Mouse (Mus musculus) embryo, embryonic 10.5 days (tissue): ENCODE results near the gene Dstn.
A peak's percentile ranks its signal among the peaks of the same experiment; 100 is the strongest.

Experiments used
- DNase-seq: peaks from one replicate; pipeline ENCODE4 v3.0.0-alpha.2; 2015; ENCODE audit warnings: low spot score

Dstn gene

DNA sequence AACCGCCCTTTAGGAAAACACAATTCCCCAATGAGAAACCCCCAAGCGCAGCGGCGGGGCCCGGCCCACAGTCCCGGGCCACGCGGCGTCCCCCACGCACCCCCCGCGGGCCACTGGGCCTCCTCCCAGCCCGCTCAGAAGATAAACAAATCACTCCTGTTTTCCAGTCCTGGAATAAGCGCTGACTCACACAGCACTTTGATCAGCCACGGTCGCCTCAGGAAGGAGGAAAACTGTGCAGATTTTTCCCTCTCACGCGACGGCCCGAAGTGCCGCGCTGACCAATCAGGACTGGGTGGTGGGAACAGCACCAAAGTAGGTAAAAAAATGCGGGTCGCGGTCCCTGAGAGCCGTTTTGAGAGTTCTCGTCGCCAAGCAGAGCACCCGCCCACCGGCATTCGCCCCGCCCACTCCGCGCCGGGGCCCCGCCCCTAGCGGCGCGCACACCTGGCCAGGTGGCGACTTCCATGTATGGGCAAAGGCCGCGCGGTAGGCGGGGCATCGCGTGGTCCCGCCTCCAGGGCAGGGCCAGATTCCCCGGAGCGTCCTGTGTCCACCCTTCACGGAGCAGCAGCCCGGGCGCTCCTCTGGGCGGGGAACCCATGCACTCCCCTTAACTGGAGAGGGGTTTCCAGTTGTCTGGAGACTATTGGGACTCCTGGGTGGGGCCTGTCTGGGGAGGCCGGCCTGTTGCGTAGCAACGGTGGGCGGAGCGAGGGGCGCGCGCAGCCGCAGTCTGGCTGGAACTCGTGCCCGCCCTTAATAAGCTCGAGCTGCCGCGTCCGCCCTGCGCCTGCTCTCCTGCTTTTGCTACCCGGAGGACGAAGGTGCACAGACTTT, at the start of gene Dstn:
TSS of gene Dstn (plus strand) at position 561 of the 840 bp plus-strand sequence.
- peak; percentile 96 for DNase-seq

DNA sequence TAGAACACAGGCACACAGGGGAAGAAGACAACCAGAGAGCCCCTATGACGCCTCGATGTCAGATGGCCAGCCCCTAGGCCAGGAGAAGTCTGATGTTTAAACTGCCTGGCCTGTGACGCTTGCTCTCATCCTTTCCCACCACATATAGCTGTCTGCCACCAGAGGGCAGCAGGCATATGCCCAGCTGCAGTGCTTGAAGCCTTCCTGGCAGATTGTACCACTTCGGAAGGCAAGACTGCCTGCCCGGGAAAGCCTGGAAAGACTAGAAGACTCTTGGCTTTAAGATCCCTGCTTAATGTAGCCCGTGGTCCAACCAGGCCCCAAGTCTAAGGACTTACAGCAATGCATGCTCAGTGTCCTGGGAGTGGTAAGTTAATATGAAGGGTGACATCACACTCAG, 47.8 kb upstream of the Dstn start:
- DNase-seq, result peak; percentile 85

DNA sequence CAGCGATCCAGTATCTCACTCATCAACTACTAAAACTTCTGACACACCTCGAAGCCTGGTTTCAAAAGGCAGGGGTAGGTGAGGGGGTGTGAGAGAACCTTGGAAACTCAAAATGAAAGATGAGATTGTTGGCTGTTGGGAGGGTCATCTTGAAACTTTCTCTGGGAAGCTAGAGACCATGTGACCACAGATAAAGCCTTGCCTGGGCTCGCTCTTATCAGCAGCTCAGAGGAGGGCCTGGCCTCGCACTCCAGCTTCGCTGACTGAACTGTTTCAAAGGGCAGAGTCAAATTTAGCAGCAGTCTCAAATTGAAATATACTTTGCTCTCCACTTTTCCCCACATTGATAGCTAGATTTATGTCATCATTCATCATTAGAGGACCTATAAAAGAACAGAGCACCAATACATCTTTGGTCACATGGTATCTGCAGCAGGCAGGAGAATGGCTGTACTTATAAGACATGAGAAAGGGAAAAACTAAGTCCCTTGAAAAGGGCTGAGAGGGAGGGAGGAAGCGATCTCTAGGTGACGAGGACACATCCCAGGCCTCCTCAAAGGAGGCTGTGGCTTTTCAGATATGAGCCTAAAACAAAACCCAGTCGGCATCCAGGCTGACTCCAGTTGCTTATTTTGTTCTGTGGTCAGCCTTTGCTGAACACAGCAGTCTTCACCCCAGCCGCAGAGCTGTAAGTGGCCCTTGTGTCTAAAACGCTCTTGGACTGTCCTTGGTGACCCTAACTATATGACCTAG, 44.0 kb upstream of the Dstn start:
- DNase-seq, result no peak

DNA sequence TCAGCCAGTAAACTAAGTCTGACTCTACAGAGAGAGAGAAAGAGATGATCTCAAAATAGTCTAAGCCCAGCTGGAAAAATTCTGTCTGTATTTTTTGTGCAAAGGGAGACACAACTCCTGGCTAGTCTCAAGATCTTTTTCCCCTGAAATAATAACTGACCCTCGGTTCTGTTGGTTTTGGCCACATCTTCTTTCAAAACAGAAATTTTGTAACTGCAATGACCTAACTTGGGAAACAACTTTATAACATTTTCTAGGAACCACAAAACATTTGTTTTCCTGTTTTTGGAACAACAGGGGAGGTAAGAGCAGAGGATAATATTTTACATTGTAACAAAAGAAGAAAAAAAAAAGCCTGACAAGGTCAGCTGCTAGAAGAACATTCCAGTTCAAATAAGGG, 39.1 kb upstream of the Dstn start:
- DNase-seq, result no peak

- DNase-seq, result no peak
Measured at GRCm38 (mm10) chr2:143876929-143877632, 38.0 kb upstream of the Dstn start.

DNA sequence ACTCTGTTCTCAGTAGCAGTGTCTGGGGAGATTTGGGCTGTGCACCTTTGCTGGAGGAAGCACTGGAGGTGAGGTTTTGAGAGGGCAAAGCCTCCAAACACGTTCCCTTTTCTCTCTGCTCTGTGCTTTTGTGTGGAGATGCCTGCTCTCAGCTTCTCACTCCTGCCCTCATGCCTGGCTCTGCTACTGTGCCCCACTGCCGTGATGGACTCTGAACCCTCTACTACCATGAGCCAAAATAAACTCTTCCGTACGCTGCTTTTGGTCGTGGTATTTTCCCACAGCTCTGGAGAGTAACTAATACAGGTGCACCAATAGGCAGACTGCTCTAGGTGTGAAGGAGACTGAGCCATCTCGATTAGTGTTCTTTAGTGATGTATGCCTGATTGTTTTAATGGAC, 35.8 kb upstream of the Dstn start:
- DNase-seq, result no peak

GRCm38 (mm10) chr2:143882002-143882401, 33.1 kb upstream of the Dstn start:
- DNase-seq, result no peak

DNA sequence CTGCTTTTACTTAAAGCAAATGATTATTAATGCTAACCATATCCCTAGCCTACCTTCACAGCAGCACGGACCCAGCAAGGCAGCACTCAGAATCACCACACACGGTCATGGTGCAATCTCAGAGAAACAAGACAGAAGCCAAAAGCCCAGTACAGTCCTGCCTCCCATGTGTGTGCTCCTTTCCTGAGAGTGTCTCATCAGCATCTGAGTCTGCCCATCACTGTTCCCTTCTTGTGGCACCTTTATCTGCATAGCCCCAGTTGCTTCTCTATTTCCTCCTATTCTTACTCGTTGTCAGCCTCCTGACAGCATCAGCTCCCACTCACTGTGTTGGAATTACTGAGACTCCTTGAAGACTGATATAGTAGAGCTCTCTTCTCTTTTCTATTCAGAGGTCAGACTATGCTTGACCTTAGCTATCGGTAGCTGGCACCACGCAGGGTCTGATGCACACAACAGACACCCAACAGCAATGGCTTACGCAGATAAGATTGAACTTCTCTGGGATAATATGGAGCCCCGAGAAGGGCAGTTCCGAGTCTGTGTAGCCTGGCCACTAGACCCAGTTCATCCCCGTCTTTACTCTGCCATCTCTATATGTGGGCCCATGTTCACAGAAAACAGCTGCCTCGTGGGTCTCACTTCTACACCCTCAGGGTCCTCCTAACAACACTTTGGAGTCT, 32.4 kb upstream of the Dstn start:
- DNase-seq, result no peak

- DNase-seq, result no peak
Measured at GRCm38 (mm10) chr2:143889131-143889859, 25.8 kb upstream of the Dstn start.

- DNase-seq, result peak; percentile 24
Measured at GRCm38 (mm10) chr2:143889860-143890433, 25.2 kb upstream of the Dstn start.

DNA sequence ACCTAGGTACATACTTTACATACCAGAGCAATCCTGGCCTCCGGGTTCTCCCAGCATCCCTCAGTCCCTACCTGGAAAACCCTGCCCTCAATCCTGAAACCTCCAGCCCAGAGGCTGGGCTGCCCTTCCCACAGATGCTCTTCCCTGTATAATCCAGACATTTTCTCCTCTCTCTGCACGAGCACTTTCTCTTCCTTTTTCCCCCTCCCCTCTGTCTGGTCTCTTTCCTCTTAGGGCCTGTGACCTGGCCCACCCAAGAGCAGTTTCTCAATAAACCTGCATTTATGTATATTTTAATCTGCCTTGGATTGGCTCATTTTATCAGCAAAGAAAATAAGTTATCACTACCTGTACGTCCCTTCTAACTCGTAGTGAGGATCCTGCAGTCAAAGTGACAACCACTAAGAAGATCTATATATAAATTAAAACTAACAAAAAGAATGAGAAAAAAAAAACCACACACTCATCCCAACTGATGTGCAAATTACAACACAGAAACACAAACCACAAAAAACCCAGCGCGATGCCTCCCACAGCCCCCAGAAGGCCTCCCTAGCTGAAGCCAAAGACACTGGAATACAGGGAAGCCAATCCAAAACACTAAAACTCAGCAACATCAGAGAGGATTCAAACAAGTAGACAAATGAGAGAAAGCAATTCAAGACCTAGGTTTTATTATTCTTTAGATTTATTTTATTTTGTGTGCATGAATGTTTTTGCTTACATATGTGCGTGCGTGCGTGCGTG, 23.6 kb upstream of the Dstn start:
- no peak for DNase-seq

DNA sequence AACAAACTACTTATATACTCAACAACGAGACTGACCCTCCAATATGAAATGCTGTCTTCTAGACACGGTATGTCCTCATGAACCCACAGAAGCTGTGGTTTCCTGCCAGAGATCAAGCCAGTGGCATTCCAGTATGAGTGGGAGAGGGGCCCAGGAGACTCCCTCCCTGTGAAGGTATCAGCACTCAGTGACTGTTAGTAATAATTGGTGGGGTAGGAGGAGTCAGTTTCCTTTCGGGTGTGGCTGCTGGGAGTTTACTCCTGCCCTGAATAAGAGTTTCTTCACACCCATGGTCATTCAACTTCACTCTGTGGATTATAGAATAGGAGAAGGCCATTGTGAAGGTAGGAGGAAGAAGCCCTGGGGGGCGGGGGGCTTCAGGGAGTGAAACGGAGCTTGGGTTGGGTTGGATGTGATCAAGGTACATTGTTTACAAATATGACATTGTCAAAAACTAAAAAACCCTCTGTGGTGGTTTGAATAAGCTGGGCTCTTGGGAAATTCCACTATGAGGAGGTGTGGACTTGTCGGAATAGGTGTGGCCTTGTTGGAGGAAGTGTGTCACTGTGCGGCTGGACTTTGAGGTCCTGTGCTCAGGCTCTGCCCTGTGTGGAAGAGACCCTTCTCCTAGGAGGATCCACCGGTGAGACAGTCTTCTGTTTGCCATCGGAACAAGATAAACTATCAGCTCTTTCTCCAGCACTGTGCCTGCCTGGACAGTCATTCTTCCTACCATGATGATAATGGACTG, 15.5 kb upstream of the Dstn start:
- DNase-seq, result no peak

DNA sequence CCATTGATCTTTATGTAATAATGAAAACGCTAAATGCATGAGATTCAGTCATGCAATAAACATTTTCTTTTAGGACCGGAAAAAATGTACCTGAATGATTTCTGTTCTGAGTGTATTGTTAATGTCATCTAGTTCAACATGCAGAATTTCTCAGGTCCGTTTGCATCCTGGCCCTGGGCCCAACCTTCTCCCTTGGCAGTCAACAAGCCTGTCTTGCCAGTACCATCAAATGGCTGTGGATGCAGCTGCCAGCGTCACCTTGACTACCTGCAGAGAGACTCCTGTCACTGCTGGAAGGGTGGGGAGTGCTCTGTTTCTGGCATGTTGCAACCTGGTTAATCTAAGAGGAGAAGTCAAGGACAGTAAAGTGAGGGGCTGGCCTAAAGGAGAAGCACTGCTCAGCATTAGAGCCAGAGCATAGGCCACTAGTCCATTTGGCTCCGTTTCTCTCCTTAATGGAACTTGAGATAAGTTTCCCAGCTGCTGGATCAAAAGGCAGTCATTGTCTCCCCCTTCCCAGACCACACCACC, 14.2 kb upstream of the Dstn start:
- DNase-seq, result no peak

DNA sequence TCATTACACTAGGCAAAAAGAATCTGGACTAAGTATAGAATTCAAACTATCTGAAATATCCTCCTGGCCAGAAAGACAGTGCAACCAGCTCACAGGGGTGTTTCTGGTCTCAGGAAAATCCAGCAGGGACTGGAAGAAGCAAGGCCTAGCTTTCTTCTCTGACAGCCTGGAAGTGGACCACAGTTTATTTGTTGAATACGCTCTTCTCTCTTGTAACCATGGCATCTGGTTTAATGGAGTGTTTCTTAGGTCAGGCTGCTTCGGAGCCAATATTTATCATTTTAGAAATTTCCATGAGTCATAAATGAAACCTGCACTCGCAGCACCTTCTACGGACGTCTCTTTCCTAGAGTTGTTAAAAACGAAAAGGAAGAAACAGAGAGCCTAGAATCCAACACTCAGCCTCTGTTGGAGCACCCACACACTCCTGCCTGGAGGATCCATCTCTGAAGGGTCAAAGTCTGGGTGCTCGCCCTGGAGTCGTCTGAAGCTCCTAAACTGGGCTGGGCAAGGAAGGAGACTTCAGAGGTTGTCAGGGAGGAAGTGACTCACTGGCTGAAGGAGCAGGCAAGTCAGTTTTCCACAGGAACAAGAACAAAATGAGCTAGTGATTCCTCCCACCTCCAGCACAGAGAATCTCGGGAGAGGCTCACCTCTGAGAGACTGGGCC, 11.6 kb upstream of the Dstn start:
- DNase-seq, result no peak

GRCm38 (mm10) chr2:143904896-143905295, 10.2 kb upstream of the Dstn start:
- DNase-seq, result no peak

- DNase-seq, result no peak
Measured at GRCm38 (mm10) chr2:143909230-143909629, 5.9 kb upstream of the Dstn start.

GRCm38 (mm10) chr2:143912199-143912598, 2.9 kb upstream of the Dstn start:
- DNase-seq, result no peak

DNA sequence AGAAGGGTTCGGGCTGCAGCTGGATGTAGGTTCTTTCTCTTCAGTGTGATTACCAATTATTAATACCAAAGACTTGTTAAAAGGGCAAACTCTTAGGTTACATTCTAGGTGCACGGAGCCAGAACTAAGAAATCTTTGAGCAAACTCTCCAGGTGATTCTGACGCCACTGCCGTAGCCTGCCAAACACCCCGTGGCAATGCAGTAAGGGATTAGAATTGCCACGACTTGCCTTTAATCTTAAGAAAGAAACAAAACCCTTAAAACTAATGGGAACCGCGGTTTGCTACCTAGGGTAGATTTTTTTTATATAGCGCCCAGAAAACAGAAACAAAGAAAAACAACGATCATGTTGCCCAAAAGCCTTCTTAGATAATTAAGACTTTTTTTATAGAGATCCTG, 899 bp upstream of the Dstn start:
- DNase-seq, result peak; percentile 49
